15 mouse cellular contexts compared by ENCODE assay signal in genomic region chr5:136395600-136396195, GRCm38 (mm10).
A peak's percentile ranks its signal among the peaks of the same experiment; 100 is the strongest.
DNase-seq lines count a peak whose midpoint lies in the region; ATAC-seq lines count a peak whose summit lies in the region.
"Had no signal": no experiment of that assay in that cellular context is flagged by ENCODE, and none has a peak within 500 bp of the region (broad histone marks: within the 10 kb centered on the region; RNA-seq: fewer than 3 reads in every experiment).

No protein-coding gene starts in this region.

- WGBS in intestine, embryonic 16.5 days = 64% methylated on average over 3 of the region's 3 CpGs
- 78% methylated on average over 3 of the region's 3 CpGs for WGBS in intestine, embryonic 15.5 days
- WGBS in heart, embryonic 14.5 days = 47% methylated on average over 3 of the region's 3 CpGs
- WGBS in hindbrain, embryonic 12.5 days = 70% methylated on average over 3 of the region's 3 CpGs

- H3K9me3 ChIP-seq in intestine, embryonic 16.5 days (ENCODE audit: control insufficient read depth, low read length) = no peaks in the 10 kb centered on the region
- no peaks in the 10 kb centered on the region for H3K9me3 ChIP-seq in intestine, embryonic 15.5 days
- no peaks in the 10 kb centered on the region for H3K9me3 ChIP-seq in heart, embryonic 14.5 days (ENCODE audit: control insufficient read depth, low read length)
- H3K9me3 ChIP-seq in hindbrain, embryonic 12.5 days (replicated peaks) = no peaks in the 10 kb centered on the region
- H3K9me3 ChIP-seq: embryonic facial prominence, embryonic 12.5 days; hindbrain, embryonic 13.5 days; limb, embryonic 13.5 days had no signal

- H3K27me3 ChIP-seq in intestine, embryonic 16.5 days (replicated peaks; ENCODE audit: control insufficient read depth, insufficient read depth, low read length) = no peaks in the 10 kb centered on the region
- H3K27me3 ChIP-seq in intestine, embryonic 15.5 days (replicated peaks) = no peaks in the 10 kb centered on the region
- H3K27me3 ChIP-seq in heart, embryonic 14.5 days (ENCODE audit: control insufficient read depth, insufficient read depth, low read length) = no peaks in the 10 kb centered on the region
- H3K27me3 ChIP-seq in hindbrain, embryonic 12.5 days = no peaks in the 10 kb centered on the region
- H3K27me3 ChIP-seq: hindbrain, embryonic 13.5 days had no signal

- H3K36me3 ChIP-seq in intestine, embryonic 16.5 days (ENCODE audit: control insufficient read depth, insufficient read depth, low read length) = no peaks in the 10 kb centered on the region
- no peaks in the 10 kb centered on the region for H3K36me3 ChIP-seq in intestine, embryonic 15.5 days
- H3K36me3 ChIP-seq in heart, embryonic 14.5 days (ENCODE audit: control insufficient read depth, insufficient read depth, low read length) = peaks cover 7% of the 10 kb centered on the region
- H3K36me3 ChIP-seq in hindbrain, embryonic 12.5 days = 0 out of 2 replicates have a peak, but pooled peaks cover 6% of the 10 kb centered on the region
- H3K36me3 ChIP-seq: embryonic facial prominence, embryonic 12.5 days; hindbrain, embryonic 13.5 days had no signal

- H3K4me3 ChIP-seq in intestine, embryonic 16.5 days (ENCODE audit: low read length) = no peak overlapping the region
- H3K4me3 ChIP-seq in intestine, embryonic 15.5 days (replicated peaks) = no peak overlapping the region
- H3K4me3 ChIP-seq in heart, embryonic 14.5 days (ENCODE audit: control insufficient read depth in 1 of 2, insufficient read depth in 1 of 2, low read depth in 1 of 2, low read length in 2 of 2) = no peak overlapping the region
- H3K4me3 ChIP-seq in hindbrain, embryonic 12.5 days = no peak overlapping the region
- H3K4me3 ChIP-seq: embryonic facial prominence, embryonic 12.5 days; hindbrain, embryonic 13.5 days; limb, embryonic 13.5 days had no signal

- no peak overlapping the region for H3K4me2 ChIP-seq in intestine, embryonic 16.5 days (ENCODE audit: low read depth, low read length)
- no peak overlapping the region for H3K4me2 ChIP-seq in intestine, embryonic 15.5 days (replicated peaks)
- no peak overlapping the region for H3K4me2 ChIP-seq in heart, embryonic 14.5 days (ENCODE audit: low read length)
- no peak overlapping the region for H3K4me2 ChIP-seq in hindbrain, embryonic 12.5 days (replicated peaks)
- H3K4me2 ChIP-seq: embryonic facial prominence, embryonic 12.5 days; hindbrain, embryonic 13.5 days; limb, embryonic 13.5 days had no signal

- 0 out of 2 replicates have a peak overlapping the region, but pooled peaks have one; percentile 14 for H3K9ac ChIP-seq in intestine, embryonic 16.5 days (ENCODE audit: low read depth, low read length)
- H3K9ac ChIP-seq in intestine, embryonic 15.5 days = no peak overlapping the region
- no peak overlapping the region for H3K9ac ChIP-seq in heart, embryonic 14.5 days (ENCODE audit: low read length)
- no peak overlapping the region for H3K9ac ChIP-seq in hindbrain, embryonic 12.5 days
- H3K9ac ChIP-seq: embryonic facial prominence, embryonic 12.5 days; hindbrain, embryonic 13.5 days; limb, embryonic 13.5 days had no signal

- ATAC-seq in intestine, embryonic 16.5 days = no peak
- ATAC-seq in intestine, embryonic 15.5 days = no peak; the same call in 1 of the 2 replicates
- no peak for ATAC-seq in heart, embryonic 14.5 days (ENCODE audit: insufficient number of reproducible peaks, insufficient read depth, low FRiP score, low read depth)
- no peak for ATAC-seq in hindbrain, embryonic 12.5 days (ENCODE audit: low FRiP score)
- ATAC-seq: forebrain, embryonic 14.5 days had no signal

- peak; percentile 12 to 27 for DNase-seq in gastrocnemius, adult 8-10 months (ENCODE audit: low spot score in 2 of 2)
- peak; percentile 33 to 43 for DNase-seq in lung, postnatal 4 days
- no peak for DNase-seq in layer of hippocampus, adult 8-10 months (ENCODE audit: low spot score in 2 of 2)
- no peak for DNase-seq in urinary bladder, adult 2 months (ENCODE audit: low spot score)
- DNase-seq: adrenal gland, adult 2 months; kidney, adult 9 months; right cerebral cortex, postnatal 25 days had no signal

- no peak overlapping the region for H3K27ac ChIP-seq in intestine, embryonic 16.5 days (ENCODE audit: low read length)
- no peak overlapping the region for H3K27ac ChIP-seq in intestine, embryonic 15.5 days
- H3K27ac ChIP-seq in heart, embryonic 14.5 days (replicated peaks in 1 of 2; ENCODE audit: control insufficient read depth in 1 of 2, insufficient read depth in 1 of 2, low read depth in 2 of 2, low read length in 2 of 2) = peak overlapping the region; percentile 12 to 53; a peak in 3 of 4 replicates
- no peak overlapping the region for H3K27ac ChIP-seq in hindbrain, embryonic 12.5 days
- H3K27ac ChIP-seq: embryonic facial prominence, embryonic 12.5 days; hindbrain, embryonic 13.5 days; limb, embryonic 13.5 days had no signal

- H3K4me1 ChIP-seq in intestine, embryonic 16.5 days (ENCODE audit: control insufficient read depth, insufficient read depth, low read length) = peaks cover 18% of the 10 kb centered on the region
- H3K4me1 ChIP-seq in intestine, embryonic 15.5 days (replicated peaks) = peaks cover 6% of the 10 kb centered on the region; the same call in 1 of the 2 replicates
- peaks cover 19 to 36% of the 10 kb centered on the region in 2 experiments for H3K4me1 ChIP-seq in heart, embryonic 14.5 days (ENCODE audit: control insufficient read depth in 2 of 2, insufficient read depth in 2 of 2, low read length in 2 of 2)
- 0 out of 2 replicates have a peak, but pooled peaks cover 2% of the 10 kb centered on the region for H3K4me1 ChIP-seq in hindbrain, embryonic 12.5 days

Comparison
In these comparisons a context has a peak if more than half of its experiments do, and no peak if none do; other contexts are left out.
1. H3K27ac ChIP-seq: peak in heart, embryonic 14.5 days (2 of 2); none in intestine, embryonic 16.5 days (single experiment), intestine, embryonic 15.5 days (single experiment) and hindbrain, embryonic 12.5 days (single experiment).
2. DNase-seq: peak in gastrocnemius, adult 8-10 months (2 of 2) and lung, postnatal 4 days (2 of 2); none in layer of hippocampus, adult 8-10 months (0 of 2) and urinary bladder, adult 2 months (single experiment).